Mouse (Mus musculus) stomach, embryonic 16.5 days (tissue): Measurements from ENCODE around the gene Rbms1. TPM values are rescaled to one million over a fixed set of nuclear protein-coding genes. Genes with fewer than 3 reads are reported as not detected.

Experiments
- ATAC-seq: fragments of 200-750 bp; cut with Nextera tagmentation; 2 replicates; pipeline ENCODE4 v1.8.0; 2017; ENCODE audit warnings: moderate number of reproducible peaks, moderate TSS enrichment; ENCODE audit not compliant: insufficient read depth, low FRiP score
- H3K27ac ChIP-seq: fragments of 300-500 bp; sonication (generic); 2 replicates; pipeline ENCODE4 v1.5.1; 2014; ENCODE audit warnings: low read length
- H3K27me3 ChIP-seq: fragments of 300-500 bp; sonication (generic); 2 replicates; pipeline ENCODE4 v1.6.1; 2014; ENCODE audit warnings: low read length, control low read depth, mixed read lengths; ENCODE audit not compliant: control insufficient read depth, insufficient read depth
- H3K36me3 ChIP-seq: fragments of 300-500 bp; sonication (generic); 2 replicates; pipeline ENCODE4 v1.6.1; 2014; ENCODE audit warnings: low read length; ENCODE audit not compliant: control insufficient read depth, insufficient read depth
- H3K4me1 ChIP-seq: fragments of 300-500 bp; sonication (generic); 2 replicates; pipeline ENCODE4 v1.6.1; 2014; ENCODE audit warnings: low read length, control low read depth, mixed read lengths; ENCODE audit not compliant: control insufficient read depth, insufficient read depth
- H3K4me2 ChIP-seq: fragments of 300-500 bp; sonication (generic); 2 replicates; pipeline ENCODE4 v1.6.1; 2014; ENCODE audit warnings: low read depth, low read length, mixed read lengths
- H3K4me3 ChIP-seq: fragments of 300-500 bp; sonication (generic); replicated peaks from 2 replicates; pipeline ENCODE4 v1.5.1; 2014; ENCODE audit warnings: mild to moderate bottlenecking, low read length
- H3K9ac ChIP-seq: fragments of 300-500 bp; sonication (generic); 2 replicates; pipeline ENCODE4 v1.6.1; 2014; ENCODE audit warnings: low read length
- H3K9me3 ChIP-seq: fragments of 300-500 bp; sonication (generic); replicated peaks from 2 replicates; pipeline ENCODE4 v1.6.1; 2016; ENCODE audit warnings: low read length, control low read depth; ENCODE audit not compliant: control insufficient read depth
- WGBS: fragments of 180-500 bp; shearing (Covaris S2); extraction: QIAGEN DNeasy Blood & Tissue Kit; methylation state at CpG from one replicate; pipeline ENCODE4 v1.1.7; 2014; 5-methylcytosine and 5-hydroxymethylcytosine counted together
- polyA plus RNA-seq: library from polyadenylated mRNA; unstranded; fragments of >200 nt; fragmentation: Nextera tagmentation; extraction: Ambion mirVana; gene quantifications from 2 replicates; pipeline ENCODE4 v1.2.1, GENCODE M21; 2015

Rbms1 gene
- polyA plus RNA-seq, 1 experiment from 2014 or later = 110 TPM

- Histone ChIP-seq H3K27ac (no peak overlapping the region), H3K4me3 (no peak overlapping the region), H3K27me3 (no peaks in the 10 kb centered on the region), H3K36me3 (no peaks in the 10 kb centered on the region), H3K9me3 (no peaks in the 10 kb centered on the region), H3K4me2 (no peak overlapping the region), H3K9ac (no peak overlapping the region), H3K4me1 (no peaks in the 10 kb centered on the region)
- 19% methylated on average over 3 of the region's 3 CpGs for WGBS
- ATAC-seq = no peak
Observed at GRCm38 (mm10) chr2:60708671-60709070, 254.3 kb downstream of the Rbms1 start.

- Histone ChIP-seq H3K36me3 (no peaks in the 10 kb centered on the region), H3K27ac (no peak overlapping the region), H3K4me1 (no peaks in the 10 kb centered on the region), H3K27me3 (no peaks in the 10 kb centered on the region), H3K4me3 (no peak overlapping the region), H3K9me3 (no peaks in the 10 kb centered on the region), H3K9ac (no peak overlapping the region), H3K4me2 (no peak overlapping the region)
- no peak for ATAC-seq
- WGBS = 70% methylated on average over 3 of the region's 3 CpGs
Observed at GRCm38 (mm10) chr2:60706866-60707265, 256.1 kb downstream of the Rbms1 start.

GRCm38 (mm10) chr2:60705426-60705825, 257.6 kb downstream of the Rbms1 start:
- WGBS = 91% methylated on average over 8 of the region's 8 CpGs

GRCm38 (mm10) chr2:60703315-60703714, 259.7 kb downstream of the Rbms1 start:
- Histone ChIP-seq H3K9ac (no peak overlapping the region), H3K36me3 (no peaks in the 10 kb centered on the region), H3K27ac (peak overlapping the region; percentile 79), H3K4me2 (no peak overlapping the region), H3K4me3 (no peak overlapping the region), H3K9me3 (no peaks in the 10 kb centered on the region), H3K27me3 (no peaks in the 10 kb centered on the region), H3K4me1 (peaks cover 1% of the 10 kb centered on the region)
- ATAC-seq = peak; percentile 92
- 37% methylated on average over 4 of the region's 4 CpGs for WGBS

More at GRCm38 (mm10) chr2:60705426-60705825, 257.6 kb downstream of the Rbms1 start:
- Histone ChIP-seq H3K9ac (no peak overlapping the region), H3K36me3 (no peaks in the 10 kb centered on the region), H3K4me2 (no peak overlapping the region), H3K9me3 (no peaks in the 10 kb centered on the region), H3K4me3 (no peak overlapping the region), H3K27me3 (no peaks in the 10 kb centered on the region), H3K4me1 (no peaks in the 10 kb centered on the region), H3K27ac (no peak overlapping the region)
- no peak for ATAC-seq

- no peak overlapping the region for H3K27ac ChIP-seq
- no peaks in the 10 kb centered on the region for H3K27me3 ChIP-seq
- 83% methylated on average over 4 of the region's 4 CpGs for whole genome bisulfite sequencing
- H3K4me3 ChIP-seq = no peak overlapping the region
- H3K9ac ChIP-seq = no peak overlapping the region
- H3K9me3 ChIP-seq = no peaks in the 10 kb centered on the region
- H3K4me1 ChIP-seq = peaks cover 15% of the 10 kb centered on the region
- H3K4me2 ChIP-seq = no peak overlapping the region
- no peak for ATAC-seq
- H3K36me3 ChIP-seq = no peaks in the 10 kb centered on the region
Observed at GRCm38 (mm10) chr2:60700956-60701355, 262.0 kb downstream of the Rbms1 start.

Other genes with a start within 250 kb of the Rbms1 start
- 15.8 and 16.4 TPM in 2 replicates for gene Itgb6, start 240.5 kb downstream of the Rbms1 start, polyA plus RNA-seq